Mouse (Mus musculus): Measurements from ENCODE around the gene Spag16. TPM values are rescaled to one million over a fixed set of nuclear protein-coding genes. Genes with fewer than 3 reads are reported as not detected.

The Spag16 gene
- total and polyA plus RNA-seq, 2 experiments from 2014 or later = 2.5 to 4.7 TPM

GRCm38 (mm10) chr1:70380096-70380495 lies 553.3 kb downstream of the Spag16 start:
- ATAC-seq = peak; percentile 51; the same call in 1 of the 2 replicates
- TF ChIP-seq CTCF (IDR thresholded peaks at IDR 0.05; ENCODE audit: low read depth) = no peak

GRCm38 (mm10) chr1:70442209-70443080 lies 615.7 kb downstream of the Spag16 start:
- ATAC-seq = peak; percentile 61
- no peaks in the 10 kb centered on the region for H3K36me3 ChIP-seq (ENCODE audit: insufficient read depth)
- no peak overlapping the region for H3K27ac ChIP-seq (ENCODE audit: low read depth, low read length)
- H3K4me2 ChIP-seq (ENCODE audit: low read depth) = peak overlapping the region; percentile 4; the same call in 1 of the 2 replicates
- WGBS = 8% methylated on average over 9 of the region's 9 CpGs
- H3K9me3 ChIP-seq (ENCODE audit: low read length) = no peaks in the 10 kb centered on the region
- H3K4me1 ChIP-seq (ENCODE audit: insufficient read depth) = no peaks in the 10 kb centered on the region; the same call in 1 of the 2 replicates
- no peaks in the 10 kb centered on the region for H3K27me3 ChIP-seq (ENCODE audit: insufficient read depth, low read length)
- no peak for TF ChIP-seq CTCF (IDR thresholded peaks at IDR 0.05; ENCODE audit: low read depth)
- H3K4me3 ChIP-seq (ENCODE audit: low read depth, low read length) = no peak overlapping the region
- DNase-seq = peak; percentile 44
- 0 out of 2 replicates have a peak overlapping the region, but pooled peaks have one; percentile 15 for H3K9ac ChIP-seq

More at GRCm38 (mm10) chr1:70380096-70380495, 553.3 kb downstream of the Spag16 start:
- Histone ChIP-seq H3K27ac (ENCODE audit: low read depth, low read length) (no peak overlapping the region), H3K4me2 (ENCODE audit: low read depth) (no peak overlapping the region), H3K9ac (no peak overlapping the region), H3K4me1 (ENCODE audit: insufficient read depth) (peaks cover 9% of the 10 kb centered on the region; the same call in 1 of the 2 replicates), H3K4me3 (ENCODE audit: low read depth, low read length) (no peak overlapping the region), H3K27me3 (ENCODE audit: insufficient read depth, low read length) (no peaks in the 10 kb centered on the region), H3K36me3 (ENCODE audit: insufficient read depth) (no peaks in the 10 kb centered on the region), H3K9me3 (ENCODE audit: low read length) (no peaks in the 10 kb centered on the region)
- peak; percentile 77 for DNase-seq
- WGBS = 19% methylated on average over 7 of the region's 7 CpGs

GRCm38 (mm10) chr1:70479864-70480263 lies 653.1 kb downstream of the Spag16 start:
- 60% methylated on average over 1 of the region's 1 CpGs for WGBS
- H3K4me3 ChIP-seq (ENCODE audit: low read depth, low read length) = no peak overlapping the region
- H3K4me2 ChIP-seq (ENCODE audit: low read depth) = no peak overlapping the region
- H3K9me3 ChIP-seq (ENCODE audit: low read length) = no peaks in the 10 kb centered on the region
- DNase-seq (peak; percentile 39), ATAC-seq (peak; percentile 81)
- TF ChIP-seq CTCF (IDR thresholded peaks at IDR 0.05; ENCODE audit: low read depth) = no peak
- no peaks in the 10 kb centered on the region for H3K36me3 ChIP-seq (ENCODE audit: insufficient read depth)
- no peaks in the 10 kb centered on the region for H3K4me1 ChIP-seq (ENCODE audit: insufficient read depth)
- no peaks in the 10 kb centered on the region for H3K27me3 ChIP-seq (ENCODE audit: insufficient read depth, low read length)
- no peak overlapping the region for H3K9ac ChIP-seq
- no peak overlapping the region for H3K27ac ChIP-seq (ENCODE audit: low read depth, low read length)

GRCm38 (mm10) chr1:70518918-70519317 lies 692.1 kb downstream of the Spag16 start:
- H3K4me3 ChIP-seq (ENCODE audit: low read depth, low read length) = no peak overlapping the region
- no peaks in the 10 kb centered on the region for H3K36me3 ChIP-seq (ENCODE audit: insufficient read depth)
- TF ChIP-seq CTCF (IDR thresholded peaks at IDR 0.05; ENCODE audit: low read depth) = no peak
- no peak overlapping the region for H3K4me2 ChIP-seq (ENCODE audit: low read depth)
- H3K27me3 ChIP-seq (ENCODE audit: insufficient read depth, low read length) = no peaks in the 10 kb centered on the region
- DNase-seq = no peak
- H3K27ac ChIP-seq (ENCODE audit: low read depth, low read length) = no peak overlapping the region
- no peaks in the 10 kb centered on the region for H3K4me1 ChIP-seq (ENCODE audit: insufficient read depth)
- 0 out of 2 replicates have a peak, but pooled peaks cover 6% of the 10 kb centered on the region for H3K9me3 ChIP-seq (ENCODE audit: low read length)
- no peak for ATAC-seq
- H3K9ac ChIP-seq = no peak overlapping the region

GRCm38 (mm10) chr1:70527134-70527533 lies 700.4 kb downstream of the Spag16 start:
- Histone ChIP-seq H3K4me3 (ENCODE audit: low read depth, low read length) (no peak overlapping the region), H3K4me1 (ENCODE audit: insufficient read depth) (no peaks in the 10 kb centered on the region; the same call in 1 of the 2 replicates), H3K27ac (ENCODE audit: low read depth, low read length) (no peak overlapping the region), H3K4me2 (ENCODE audit: low read depth) (no peak overlapping the region), H3K9me3 (ENCODE audit: low read length) (0 out of 2 replicates have a peak, but pooled peaks cover 7% of the 10 kb centered on the region), H3K36me3 (ENCODE audit: insufficient read depth) (no peaks in the 10 kb centered on the region), H3K9ac (no peak overlapping the region), H3K27me3 (ENCODE audit: insufficient read depth, low read length) (no peaks in the 10 kb centered on the region)
- 9% methylated on average over 2 of the region's 2 CpGs for WGBS
- ATAC-seq (peak; percentile 43; the same call in 1 of the 2 replicates), DNase-seq (peak; percentile 12)
- TF ChIP-seq CTCF (IDR thresholded peaks at IDR 0.05; ENCODE audit: low read depth) = no peak

- H3K4me2 ChIP-seq (ENCODE audit: low read depth) = no peak overlapping the region
- no peak overlapping the region for H3K4me3 ChIP-seq (ENCODE audit: low read depth, low read length)
- no peak overlapping the region for H3K9ac ChIP-seq
- no peaks in the 10 kb centered on the region for H3K36me3 ChIP-seq (ENCODE audit: insufficient read depth)
- ATAC-seq = no peak
- no peaks in the 10 kb centered on the region for H3K27me3 ChIP-seq (ENCODE audit: insufficient read depth, low read length)
- no peak for TF ChIP-seq CTCF (IDR thresholded peaks at IDR 0.05; ENCODE audit: low read depth)
- 77% methylated on average over 2 of the region's 2 CpGs for WGBS
- no peaks in the 10 kb centered on the region for H3K9me3 ChIP-seq (ENCODE audit: low read length)
- no peaks in the 10 kb centered on the region; the same call in 1 of the 2 replicates for H3K4me1 ChIP-seq (ENCODE audit: insufficient read depth)
- no peak overlapping the region for H3K27ac ChIP-seq (ENCODE audit: low read depth, low read length)
- DNase-seq = no peak
Observed at GRCm38 (mm10) chr1:70529771-70530170, 703.0 kb downstream of the Spag16 start.

GRCm38 (mm10) chr1:70551839-70552238 lies 725.1 kb downstream of the Spag16 start:
- H3K36me3 ChIP-seq (ENCODE audit: insufficient read depth) = no peaks in the 10 kb centered on the region
- no peak for DNase-seq

More at GRCm38 (mm10) chr1:70551839-70552238, 725.1 kb downstream of the Spag16 start:
- H3K9ac ChIP-seq = no peak overlapping the region
- no peak for TF ChIP-seq CTCF (IDR thresholded peaks at IDR 0.05; ENCODE audit: low read depth)
- no peak overlapping the region for H3K4me3 ChIP-seq (ENCODE audit: low read depth, low read length)
- H3K27me3 ChIP-seq (ENCODE audit: insufficient read depth, low read length) = no peaks in the 10 kb centered on the region
- H3K9me3 ChIP-seq (ENCODE audit: low read length) = no peaks in the 10 kb centered on the region
- no peak overlapping the region for H3K4me2 ChIP-seq (ENCODE audit: low read depth)
- no peak for ATAC-seq
- 58% methylated on average over 2 of the region's 2 CpGs for WGBS
- H3K4me1 ChIP-seq (ENCODE audit: insufficient read depth) = no peaks in the 10 kb centered on the region
- no peak overlapping the region for H3K27ac ChIP-seq (ENCODE audit: low read depth, low read length)

Data from forebrain, postnatal 0 days (tissue).